Mouse (Mus musculus) cortical plate, adult 2 months (tissue): ENCODE results near the gene Gadd45b.

Experiments used
- CTCF ChIP-seq: fragments of 200-500 bp; IDR thresholded peaks from 2 replicates; pipeline ENCODE4 v1.5.1; 2011; ENCODE audit warnings: mild to moderate bottlenecking, control low read depth, low read length; ENCODE audit not compliant: insufficient read depth; ENCODE audit errors: extremely low read depth
- POLR2A ChIP-seq: fragments of 200-500 bp; IDR thresholded peaks from 2 replicates; pipeline ENCODE4 v1.6.1; 2011; ENCODE audit warnings: mild to moderate bottlenecking, low read length, control low read depth; ENCODE audit not compliant: insufficient read depth; ENCODE audit errors: extremely low read depth

GRCm38 (mm10) chr10:80956901-80957300 lies 27.0 kb downstream of the Gadd45b start:
- TF ChIP-seq CTCF, result no peak
- no peak for TF ChIP-seq POLR2A
